Mouse (Mus musculus) kidney, embryonic 14.5 days (tissue): ENCODE results near the gene Fam131c. TPM values are rescaled to one million over a fixed set of nuclear protein-coding genes. Genes with fewer than 3 reads are reported as not detected.

Source experiments
- ATAC-seq: fragments of 200-750 bp; cut with Nextera tagmentation; 2 replicates; pipeline ENCODE4 v1.8.0; 2017; ENCODE audit warnings: moderate number of reproducible peaks, mild to moderate bottlenecking, moderate TSS enrichment, moderate library complexity; ENCODE audit not compliant: low FRiP score, low TSS enrichment
- H3K27ac ChIP-seq: fragments of 300-500 bp; sonication (generic); 2 replicates; pipeline ENCODE4 v1.5.1; 2014; ENCODE audit warnings: low read depth, mild to moderate bottlenecking, low read length, moderate library complexity, mixed read lengths
- H3K27me3 ChIP-seq: fragments of 300-500 bp; sonication (generic); 2 replicates; pipeline ENCODE4 v1.6.1; 2014; ENCODE audit warnings: mild to moderate bottlenecking, low read length; ENCODE audit not compliant: control insufficient read depth, insufficient read depth
- H3K36me3 ChIP-seq: fragments of 300-500 bp; sonication (generic); 2 replicates; pipeline ENCODE4 v1.6.1; 2014; ENCODE audit warnings: low read length, mixed read lengths; ENCODE audit not compliant: control insufficient read depth, insufficient read depth
- H3K4me1 ChIP-seq: fragments of 300-500 bp; sonication (generic); 2 replicates; pipeline ENCODE4 v1.6.1; 2014; ENCODE audit warnings: low read length, mixed read lengths; ENCODE audit not compliant: control insufficient read depth, insufficient read depth
- H3K4me2 ChIP-seq: fragments of 300-500 bp; sonication (generic); replicated peaks from 2 replicates; pipeline ENCODE4 v1.6.1; 2014; ENCODE audit warnings: low read depth, mild to moderate bottlenecking, low read length
- H3K4me3 ChIP-seq: fragments of 300-500 bp; sonication (generic); 2 replicates; pipeline ENCODE4 v1.5.1; 2014; ENCODE audit warnings: mild to moderate bottlenecking, low read length
- H3K9ac ChIP-seq: fragments of 300-500 bp; sonication (generic); 2 replicates; pipeline ENCODE4 v1.6.1; 2014; ENCODE audit warnings: low read depth, mild to moderate bottlenecking, low read length, moderate library complexity
- H3K9me3 ChIP-seq: fragments of 300-500 bp; sonication (generic); 2 replicates; pipeline ENCODE4 v1.6.1; 2016; ENCODE audit warnings: low read length; ENCODE audit not compliant: control insufficient read depth
- WGBS: fragments of 180-500 bp; shearing (Covaris S2); extraction: QIAGEN DNeasy Blood & Tissue Kit; methylation state at CpG from one replicate; pipeline ENCODE4 v1.1.7; 2014; 5-methylcytosine and 5-hydroxymethylcytosine counted together
- polyA plus RNA-seq: library from polyadenylated mRNA; unstranded; fragments of >200 nt; fragmentation: Nextera tagmentation; extraction: Ambion mirVana; gene quantifications from 2 replicates; pipeline ENCODE4 v1.2.1, GENCODE M21; 2014

The Fam131c gene
- polyA plus RNA-seq, 1 experiment from 2014 or later, result 1.9 TPM

GRCm38 (mm10) chr4:141334695-141335094 lies 33.3 kb upstream of the Fam131c start:
- Histone ChIP-seq H3K9ac (peak overlapping the region; percentile 7; the same call in 1 of the 2 replicates), H3K4me1 (peaks cover 25% of the 10 kb centered on the region), H3K36me3 (no peaks in the 10 kb centered on the region), H3K4me2 (no peak overlapping the region), H3K4me3 (no peak overlapping the region), H3K27me3 (no peaks in the 10 kb centered on the region), H3K9me3 (no peaks in the 10 kb centered on the region), H3K27ac (no peak overlapping the region)
- ATAC-seq, result no peak
- WGBS, result 75% methylated on average over 5 of the region's 5 CpGs

GRCm38 (mm10) chr4:141335263-141335796 lies 32.7 kb upstream of the Fam131c start:
- no peak for ATAC-seq
- WGBS, result 32% methylated on average over 3 of the region's 3 CpGs
- no peak overlapping the region for H3K4me3 ChIP-seq
- no peaks in the 10 kb centered on the region for H3K27me3 ChIP-seq
- no peaks in the 10 kb centered on the region for H3K36me3 ChIP-seq
- H3K9ac ChIP-seq, result no peak overlapping the region
- H3K27ac ChIP-seq, result no peak overlapping the region
- no peak overlapping the region for H3K4me2 ChIP-seq
- peaks cover 31% of the 10 kb centered on the region for H3K4me1 ChIP-seq
- no peaks in the 10 kb centered on the region for H3K9me3 ChIP-seq

GRCm38 (mm10) chr4:141336196-141336595 lies 31.8 kb upstream of the Fam131c start:
- H3K27ac ChIP-seq, result no peak overlapping the region
- ATAC-seq, result no peak
- H3K27me3 ChIP-seq, result no peaks in the 10 kb centered on the region
- 70% methylated on average over 6 of the region's 6 CpGs for WGBS
- H3K4me1 ChIP-seq, result peaks cover 35% of the 10 kb centered on the region
- H3K9me3 ChIP-seq, result no peaks in the 10 kb centered on the region
- no peak overlapping the region for H3K4me2 ChIP-seq
- H3K4me3 ChIP-seq, result no peak overlapping the region
- H3K9ac ChIP-seq, result no peak overlapping the region
- H3K36me3 ChIP-seq, result no peaks in the 10 kb centered on the region

- peaks cover 35% of the 10 kb centered on the region for H3K4me1 ChIP-seq
- 17% methylated on average over 6 of the region's 6 CpGs for whole genome bisulfite sequencing
- H3K4me3 ChIP-seq, result no peak overlapping the region
Measured at GRCm38 (mm10) chr4:141337986-141338385, 30.0 kb upstream of the Fam131c start.

GRCm38 (mm10) chr4:141338853-141339252 lies 29.2 kb upstream of the Fam131c start:
- peak overlapping the region; percentile 25; the same call in 1 of the 2 replicates for H3K27ac ChIP-seq
- H3K9ac ChIP-seq, result no peak overlapping the region
- H3K9me3 ChIP-seq, result no peaks in the 10 kb centered on the region
- H3K27me3 ChIP-seq, result no peaks in the 10 kb centered on the region
- ATAC-seq, result no peak
- no peak overlapping the region for H3K4me2 ChIP-seq
- 13% methylated on average over 1 of the region's 1 CpGs for WGBS
- H3K4me1 ChIP-seq, result peaks cover 35% of the 10 kb centered on the region
- H3K4me3 ChIP-seq, result no peak overlapping the region
- H3K36me3 ChIP-seq, result no peaks in the 10 kb centered on the region

More at GRCm38 (mm10) chr4:141337986-141338385, 30.0 kb upstream of the Fam131c start:
- H3K9ac ChIP-seq, result no peak overlapping the region
- no peaks in the 10 kb centered on the region for H3K9me3 ChIP-seq
- no peaks in the 10 kb centered on the region for H3K27me3 ChIP-seq
- peak; percentile 68 for ATAC-seq
- no peaks in the 10 kb centered on the region for H3K36me3 ChIP-seq
- peak overlapping the region; percentile 25; the same call in 1 of the 2 replicates for H3K27ac ChIP-seq
- H3K4me2 ChIP-seq, result 0 out of 2 replicates have a peak overlapping the region, but pooled peaks have one; percentile 1

GRCm38 (mm10) chr4:141341477-141341876 lies 26.5 kb upstream of the Fam131c start:
- Histone ChIP-seq H3K9me3 (no peaks in the 10 kb centered on the region), H3K27ac (no peak overlapping the region), H3K36me3 (no peaks in the 10 kb centered on the region), H3K4me3 (no peak overlapping the region), H3K9ac (no peak overlapping the region), H3K4me1 (peaks cover 31% of the 10 kb centered on the region), H3K27me3 (no peaks in the 10 kb centered on the region), H3K4me2 (no peak overlapping the region)
- 66% methylated on average over 7 of the region's 7 CpGs for WGBS
- no peak for ATAC-seq

GRCm38 (mm10) chr4:141343515-141343914 lies 24.5 kb upstream of the Fam131c start:
- 77% methylated on average over 7 of the region's 7 CpGs for WGBS
- Histone ChIP-seq H3K9me3 (no peaks in the 10 kb centered on the region), H3K27me3 (no peaks in the 10 kb centered on the region), H3K4me2 (no peak overlapping the region), H3K27ac (no peak overlapping the region), H3K36me3 (no peaks in the 10 kb centered on the region), H3K4me3 (no peak overlapping the region), H3K4me1 (peaks cover 26% of the 10 kb centered on the region), H3K9ac (no peak overlapping the region)
- ATAC-seq, result no peak

GRCm38 (mm10) chr4:141345219-141345618 lies 22.8 kb upstream of the Fam131c start:
- H3K4me1 ChIP-seq, result peaks cover 10% of the 10 kb centered on the region
- H3K27me3 ChIP-seq, result no peaks in the 10 kb centered on the region
- H3K9ac ChIP-seq, result no peak overlapping the region
- H3K27ac ChIP-seq, result no peak overlapping the region
- no peak overlapping the region for H3K4me3 ChIP-seq
- WGBS, result 81% methylated on average over 12 of the region's 12 CpGs
- no peaks in the 10 kb centered on the region for H3K36me3 ChIP-seq
- no peak for ATAC-seq
- no peak overlapping the region for H3K4me2 ChIP-seq
- no peaks in the 10 kb centered on the region for H3K9me3 ChIP-seq

GRCm38 (mm10) chr4:141347365-141347797 lies 20.6 kb upstream of the Fam131c start:
- H3K27me3 ChIP-seq, result no peaks in the 10 kb centered on the region
- no peak overlapping the region for H3K4me2 ChIP-seq
- H3K36me3 ChIP-seq, result no peaks in the 10 kb centered on the region
- 62% methylated on average over 8 of the region's 8 CpGs for WGBS
- no peak for ATAC-seq
- no peak overlapping the region for H3K27ac ChIP-seq
- H3K4me3 ChIP-seq, result no peak overlapping the region
- H3K9ac ChIP-seq, result no peak overlapping the region
- H3K9me3 ChIP-seq, result no peaks in the 10 kb centered on the region
- peaks cover 17% of the 10 kb centered on the region for H3K4me1 ChIP-seq
